Mouse (Mus musculus) stomach, postnatal 0 days (tissue): ENCODE data around the gene Rps11. TPM values are rescaled to one million over a fixed set of nuclear protein-coding genes. Genes with fewer than 3 reads are reported as not detected.

Source experiments
- ATAC-seq: fragments of 200-750 bp; cut with Nextera tagmentation; 2 replicates; pipeline ENCODE4 v1.8.0; 2017; ENCODE audit not compliant: low FRiP score, low TSS enrichment
- DNase-seq: peaks from one replicate; pipeline ENCODE4 v3.0.0-alpha.2; 2016; ENCODE audit warnings: low spot score
- H3K27ac ChIP-seq: fragments of 300-500 bp; sonication (generic); replicated peaks from 2 replicates; pipeline ENCODE4 v1.5.1; 2014; ENCODE audit warnings: mild to moderate bottlenecking, control low read depth
- H3K27me3 ChIP-seq: fragments of 300-500 bp; sonication (generic); 2 replicates; pipeline ENCODE4 v1.6.1; 2014; ENCODE audit warnings: low read length; ENCODE audit not compliant: control insufficient read depth, insufficient read depth
- H3K36me3 ChIP-seq: fragments of 300-500 bp; sonication (generic); 2 replicates; pipeline ENCODE4 v1.6.1; 2014; ENCODE audit warnings: low read length, mixed read lengths; ENCODE audit not compliant: control insufficient read depth, insufficient read depth
- H3K4me1 ChIP-seq: fragments of 300-500 bp; sonication (generic); replicated peaks from 2 replicates; pipeline ENCODE4 v1.6.1; 2014; ENCODE audit warnings: antibody characterized with exemption; ENCODE audit not compliant: control insufficient read depth, insufficient read depth
- H3K4me2 ChIP-seq: fragments of 300-500 bp; sonication (generic); replicated peaks from 2 replicates; pipeline ENCODE4 v1.6.1; 2014; ENCODE audit warnings: low read depth, mild to moderate bottlenecking, control low read depth, moderate library complexity
- H3K4me3 ChIP-seq: fragments of 300-500 bp; sonication (generic); 2 replicates; pipeline ENCODE4 v1.5.1; 2014; ENCODE audit warnings: low read depth, low read length, control low read depth
- H3K9ac ChIP-seq: fragments of 300-500 bp; sonication (generic); 2 replicates; pipeline ENCODE4 v1.6.1; 2014; ENCODE audit warnings: mild to moderate bottlenecking, low read length, control low read depth, mixed read lengths
- H3K9me3 ChIP-seq: fragments of 300-500 bp; sonication (generic); 2 replicates; pipeline ENCODE4 v1.6.1; 2016; ENCODE audit warnings: low read length; ENCODE audit not compliant: control insufficient read depth
- CTCF ChIP-seq: IDR thresholded peaks from 2 replicates; pipeline ENCODE4 v1.5.1; 2016; ENCODE audit warnings: antibody characterized with exemption, low read depth, mild to moderate bottlenecking, moderate library complexity
- EP300 ChIP-seq: optimal IDR thresholded peaks from 2 replicates; pipeline ENCODE3; 2016; ENCODE audit warnings: antibody characterized with exemption
- WGBS: fragments of 180-500 bp; shearing (Covaris S2); extraction: QIAGEN DNeasy Blood & Tissue Kit; methylation state at CpG from one replicate; pipeline ENCODE4 v1.1.7; 2014; 5-methylcytosine and 5-hydroxymethylcytosine counted together
- polyA plus RNA-seq: library from polyadenylated mRNA; unstranded; fragments of >200 nt; fragmentation: Nextera tagmentation; extraction: Ambion mirVana; gene quantifications from 2 replicates; pipeline ENCODE4 v1.2.1, GENCODE M21; 2015

Gene Rps11
- polyA plus RNA-seq, 1 experiment from 2014 or later, result 1,191 TPM

DNA sequence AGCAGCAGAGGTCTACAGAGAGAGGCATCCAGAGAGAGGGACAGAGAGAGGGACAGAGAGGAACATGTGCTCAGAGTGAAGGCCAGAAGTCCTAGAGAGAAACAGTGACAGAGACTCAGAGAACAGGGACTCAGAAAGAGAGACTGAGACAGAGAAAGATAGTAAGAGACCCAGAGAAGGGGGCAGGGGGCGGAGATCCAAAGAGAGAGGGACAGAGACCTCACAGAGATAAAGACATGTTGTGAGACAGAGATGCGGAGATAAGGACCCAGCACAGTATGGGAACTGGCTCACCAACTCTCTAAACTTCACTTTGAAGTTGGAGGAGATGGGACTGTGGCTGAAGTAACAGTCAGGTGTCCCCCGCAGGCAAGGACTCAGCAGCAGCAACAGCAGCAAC, 11.1 kb upstream of the Rps11 start:
- Histone ChIP-seq H3K4me2 (peak overlapping the region; percentile 78), H3K4me3 (no peak overlapping the region), H3K4me1 (no peaks in the 10 kb centered on the region), H3K9me3 (no peaks in the 10 kb centered on the region), H3K27ac (no peak overlapping the region), H3K9ac (no peak overlapping the region), H3K36me3 (no peaks in the 10 kb centered on the region), H3K27me3 (no peaks in the 10 kb centered on the region)
- no peak for ATAC-seq
- 75% methylated on average over 3 of the region's 3 CpGs for WGBS
- DNase-seq, result no peak
- no peak for TF ChIP-seq EP300
- no peak for TF ChIP-seq CTCF

DNA sequence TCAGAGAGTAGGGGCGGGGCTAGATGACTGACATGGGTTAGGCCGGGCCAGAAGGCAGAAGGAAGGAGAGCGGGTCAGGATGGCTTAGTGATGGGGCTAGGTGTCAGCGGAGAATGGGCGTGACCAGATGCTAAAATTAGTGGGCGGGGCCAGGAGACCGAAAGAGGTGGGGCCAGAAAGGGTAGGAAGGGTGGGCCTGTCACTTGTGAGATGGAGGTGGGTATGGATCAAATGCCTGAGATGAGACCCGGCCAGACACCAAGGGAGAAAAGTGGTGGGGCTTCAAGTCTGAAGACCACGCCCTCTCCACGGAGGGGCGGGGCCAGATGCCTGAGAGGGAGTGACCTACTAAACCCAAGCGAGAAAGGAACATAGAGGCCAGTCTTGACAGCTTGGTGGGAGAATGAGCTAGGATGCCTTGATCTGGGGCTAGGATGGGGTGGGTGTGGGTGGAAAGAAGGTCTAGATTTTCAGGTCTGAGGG, 10.3 kb upstream of the Rps11 start:
- H3K4me2 ChIP-seq, result no peak overlapping the region
- peak; percentile 72 for DNase-seq
- H3K27me3 ChIP-seq, result no peaks in the 10 kb centered on the region
- peak; percentile 17; the same call in 1 of the 2 replicates for ATAC-seq
- no peak overlapping the region for H3K9ac ChIP-seq
- H3K4me1 ChIP-seq, result no peaks in the 10 kb centered on the region
- no peak overlapping the region for H3K4me3 ChIP-seq
- H3K36me3 ChIP-seq, result no peaks in the 10 kb centered on the region
- no peaks in the 10 kb centered on the region for H3K9me3 ChIP-seq
- WGBS, result 16% methylated on average over 12 of the region's 12 CpGs
- no peak overlapping the region for H3K27ac ChIP-seq
- TF ChIP-seq EP300, result no peak
- no peak for TF ChIP-seq CTCF

DNA sequence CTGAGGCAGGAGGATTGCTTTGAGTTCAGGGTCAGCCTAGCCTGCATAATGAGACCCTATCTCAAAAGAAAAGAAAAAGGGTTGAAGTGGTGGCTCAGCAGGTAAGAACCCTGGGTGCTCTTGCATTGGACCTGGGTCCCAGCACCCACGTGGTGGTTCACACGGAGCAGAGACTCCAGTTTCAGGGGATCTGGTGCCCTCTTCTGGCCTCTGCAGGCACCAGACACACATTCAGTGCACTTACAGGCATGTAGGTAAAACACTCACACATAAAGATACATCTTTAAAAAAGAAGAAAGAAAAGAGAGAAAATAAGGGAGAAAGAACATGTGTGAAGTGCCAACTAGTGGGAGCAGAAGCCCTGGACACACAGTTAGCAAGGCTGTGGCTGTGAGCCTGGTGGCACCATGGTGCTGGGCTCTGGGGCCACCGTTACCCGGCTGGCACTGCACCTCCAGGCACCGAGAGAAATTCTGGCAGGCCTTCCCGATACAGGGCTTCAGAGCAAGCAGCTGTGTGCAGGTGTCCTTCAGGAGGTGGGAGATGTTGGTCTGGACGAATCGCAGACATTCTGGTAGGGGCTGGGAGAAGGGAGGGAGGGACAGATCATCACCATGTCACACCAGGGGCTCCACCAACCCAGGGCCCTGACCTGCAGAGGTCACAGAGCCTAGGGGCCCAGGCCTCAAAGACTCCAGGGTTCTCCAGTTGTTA, 9.4 kb upstream of the Rps11 start:
- Histone ChIP-seq H3K4me3 (no peak overlapping the region), H3K27ac (no peak overlapping the region), H3K9ac (no peak overlapping the region), H3K4me1 (no peaks in the 10 kb centered on the region), H3K4me2 (no peak overlapping the region), H3K9me3 (no peaks in the 10 kb centered on the region), H3K27me3 (no peaks in the 10 kb centered on the region), H3K36me3 (no peaks in the 10 kb centered on the region)
- ATAC-seq (no peak), DNase-seq (no peak)
- 80% methylated on average over 8 of the region's 8 CpGs for WGBS
- TF ChIP-seq CTCF, result peak; percentile 45
- no peak for TF ChIP-seq EP300

DNA sequence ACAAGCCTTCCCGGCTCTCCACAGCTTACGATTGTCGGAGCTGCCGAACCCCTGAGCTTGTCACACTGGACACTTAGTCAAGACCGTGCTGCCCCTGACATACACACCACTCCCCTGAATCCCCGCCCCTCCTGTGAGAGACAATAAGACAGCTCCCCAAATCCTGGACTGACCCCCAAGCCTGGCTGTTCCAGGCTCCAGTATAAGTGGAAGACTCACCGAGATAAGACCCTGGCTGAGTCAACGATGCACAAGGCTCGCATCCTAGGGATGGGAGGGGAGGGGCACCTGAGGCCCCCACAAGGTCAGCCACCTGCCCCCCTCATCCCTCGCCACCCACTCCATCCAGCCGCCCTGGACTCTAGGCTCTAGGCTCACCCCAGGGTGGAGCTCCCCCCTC, 7.6 kb upstream of the Rps11 start:
- 84% methylated on average over 10 of the region's 11 CpGs for WGBS
- no peak for TF ChIP-seq EP300
- TF ChIP-seq CTCF, result no peak
- no peaks in the 10 kb centered on the region for H3K27me3 ChIP-seq
- H3K27ac ChIP-seq, result no peak overlapping the region
- no peak for DNase-seq
- no peaks in the 10 kb centered on the region for H3K9me3 ChIP-seq
- H3K4me2 ChIP-seq, result no peak overlapping the region
- ATAC-seq, result no peak
- H3K36me3 ChIP-seq, result peaks cover 3% of the 10 kb centered on the region
- no peak overlapping the region for H3K4me3 ChIP-seq
- no peak overlapping the region for H3K9ac ChIP-seq
- 0 out of 2 replicates have a peak, but pooled peaks cover 2% of the 10 kb centered on the region for H3K4me1 ChIP-seq

DNA sequence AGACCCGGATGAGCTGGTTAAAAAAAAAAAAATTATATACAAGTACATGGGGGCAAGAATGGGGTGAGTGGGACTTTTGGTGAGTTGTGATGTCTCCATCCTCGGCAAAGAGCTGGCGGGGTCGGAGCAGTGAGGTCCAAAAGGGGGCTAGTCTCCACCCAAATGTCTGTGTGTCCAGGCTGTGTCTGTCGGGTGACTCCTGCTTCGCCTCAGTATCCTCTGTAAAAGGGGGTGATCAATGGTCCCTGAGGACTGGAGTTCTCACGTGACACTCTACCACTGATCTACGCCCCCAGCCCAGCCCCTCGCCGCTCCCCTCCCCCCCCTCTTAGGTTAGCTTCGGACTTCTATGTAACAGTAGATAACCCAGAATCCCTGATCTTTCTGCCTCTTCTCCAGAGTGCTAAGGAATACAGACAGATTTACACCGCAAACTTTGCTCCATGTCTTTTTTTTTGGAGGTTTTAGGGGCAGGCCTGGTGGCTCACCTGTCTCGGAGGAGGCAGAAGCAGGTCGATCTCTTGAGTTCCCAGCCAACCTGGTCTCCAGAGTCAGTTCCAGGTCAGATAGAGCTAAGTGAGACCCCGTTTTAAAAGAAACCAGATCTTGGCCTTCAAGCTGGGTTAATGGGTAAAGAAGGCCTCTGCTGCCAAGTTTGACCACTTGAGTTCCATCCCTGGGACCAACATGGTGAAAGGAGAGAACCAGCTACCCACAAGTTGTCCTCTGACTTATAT, 5.7 kb upstream of the Rps11 start:
- 62% methylated on average over 15 of the region's 15 CpGs for WGBS

More for the DNA sequence above, 5.7 kb upstream of the Rps11 start:
- Histone ChIP-seq H3K4me2 (peak overlapping the region; percentile 75), H3K4me1 (0 out of 2 replicates have a peak, but pooled peaks cover 2% of the 10 kb centered on the region), H3K27me3 (no peaks in the 10 kb centered on the region), H3K9ac (0 out of 2 replicates have a peak overlapping the region, but pooled peaks have one; percentile 65), H3K36me3 (peaks cover 11% of the 10 kb centered on the region), H3K27ac (no peak overlapping the region), H3K4me3 (peak overlapping the region; percentile 48; the same call in 1 of the 2 replicates), H3K9me3 (no peaks in the 10 kb centered on the region)
- DNase-seq, result no peak
- TF ChIP-seq EP300 (no peak), CTCF (no peak)
- no peak for ATAC-seq
